Mouse (Mus musculus): ENCODE data around the gene Olfr366. TPM values are rescaled to one million over a fixed set of nuclear protein-coding genes. Genes with fewer than 3 reads are reported as not detected.
"Not testable (repeated sequence)": the region's sequence is repeated elsewhere in the genome, so short reads cannot be mapped to it uniquely, and the experiment has no call there.

The Olfr366 gene
- total RNA-seq (2018; cell fraction: chromatin; rRNA removed) = not detected
- total RNA-seq (2018; cell fraction: cytosol; rRNA removed) = not detected
- not detected for total RNA-seq (2018; cell fraction: nucleus; rRNA removed)
- not detected in 3 replicates for polyA plus RNA-seq (2018)

GRCm38 (mm10) chr2:37211274-37211673, at the start of gene Olfr366:
Gene Olfr366, plus strand, starts transcription at chr2:37211574.
- H3K27ac ChIP-seq = no peak within 1 kb of the TSS
- no peaks in the 10 kb centered on the region for H3K36me3 ChIP-seq (ENCODE audit: inconsistent target)
- no peak within 1 kb of the TSS for H3K4me3 ChIP-seq (ENCODE audit: inconsistent target)
- H3K79me2 ChIP-seq (ENCODE audit: inconsistent target) = no peaks in the 10 kb centered on the region

DNA sequence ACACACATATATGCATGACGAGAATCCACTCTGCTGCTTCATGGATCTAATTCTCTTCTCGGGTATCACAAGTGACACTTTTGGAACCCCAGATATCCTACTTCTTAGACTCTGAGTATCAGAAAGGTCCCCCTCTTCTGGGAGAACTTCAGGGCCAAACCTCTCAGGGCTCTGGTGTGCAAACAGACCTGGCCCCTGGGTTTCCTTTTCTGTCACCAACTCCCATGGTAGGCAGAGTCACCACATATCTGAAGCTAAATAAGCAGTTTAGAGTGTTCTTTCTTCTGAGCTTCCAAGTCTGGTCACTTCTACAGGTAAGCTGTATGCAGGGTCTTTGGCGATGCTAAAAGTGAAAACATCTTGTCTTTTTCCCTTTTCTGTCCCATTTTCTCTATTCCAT, 23.5 kb upstream of the Olfr366 start, which contains the start of gene Olfr365:
Gene Olfr365 (plus strand): TSS at position 301 of the 400 bp plus-strand sequence.
- H3K36me3 ChIP-seq (ENCODE audit: inconsistent target) = no peaks in the 10 kb centered on the region
- 95% methylated on average over 3 of the region's 3 CpGs for WGBS (ENCODE audit: missing documents)
- no peak within 1 kb of the TSS for H3K4me3 ChIP-seq (ENCODE audit: inconsistent target)
- no peak within 1 kb of the TSS for H3K27ac ChIP-seq
- H3K79me2 ChIP-seq (ENCODE audit: inconsistent target) = no peaks in the 10 kb centered on the region

DNA sequence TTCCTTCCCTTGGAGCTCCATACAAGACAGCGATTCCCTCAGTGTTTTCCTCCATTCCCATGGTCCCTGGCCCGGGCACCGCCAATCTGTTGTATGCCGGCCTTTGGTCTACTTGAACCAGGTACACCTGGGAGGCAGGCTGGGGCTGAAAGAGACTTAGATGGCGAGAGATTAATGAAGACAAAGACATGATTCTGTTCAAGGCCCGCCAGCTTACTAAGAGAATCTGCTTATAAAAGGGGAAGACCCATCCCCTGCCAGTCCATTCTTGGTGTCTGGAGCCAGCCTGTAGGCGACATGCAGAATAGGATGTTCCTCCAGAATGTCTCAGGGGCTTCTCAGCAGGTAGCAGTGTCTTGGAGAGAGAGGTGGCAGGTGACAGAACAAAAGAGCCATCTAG, 50.4 kb downstream of the Olfr366 start:
- H3K27ac ChIP-seq = not testable (repeated sequence)
- 79% methylated on average over 7 of the region's 7 CpGs for WGBS (ENCODE audit: missing documents)

More for the DNA sequence above, 50.4 kb downstream of the Olfr366 start:
- H3K79me2 ChIP-seq (ENCODE audit: inconsistent target); H3K36me3 ChIP-seq (ENCODE audit: inconsistent target); H3K4me3 ChIP-seq (ENCODE audit: inconsistent target): not testable (repeated sequence)

Other genes starting within 250 kb of the Olfr366 start
- not detected in 3 replicates for gene Olfr357, start 217.7 kb upstream of the Olfr366 start, polyA plus RNA-seq (2018)
- not detected in 3 replicates for gene Olfr358, start 202.2 kb upstream of the Olfr366 start, polyA plus RNA-seq (2018)
- not detected in 3 replicates for gene Olfr360, start 145.8 kb upstream of the Olfr366 start, polyA plus RNA-seq (2018)
- not detected in 3 replicates for gene Olfr361, start 122.3 kb upstream of the Olfr366 start, polyA plus RNA-seq (2018)
- gene Olfr362, start 93.7 kb upstream of the Olfr366 start, polyA plus RNA-seq (2018) = not detected in 3 replicates
- not detected in 3 replicates for gene Olfr364-ps1, start 72.3 kb upstream of the Olfr366 start, polyA plus RNA-seq (2018)
- not detected in 3 replicates for gene Olfr365, start 23.4 kb upstream of the Olfr366 start, polyA plus RNA-seq (2018)
- not detected in 3 replicates for gene Olfr368, start 114.9 kb downstream of the Olfr366 start, polyA plus RNA-seq (2018)
- gene Pdcl, start 147.8 kb downstream of the Olfr366 start, polyA plus RNA-seq (2018) = 30.7 to 34.2 TPM (median 31.4 TPM) in 3 replicates
- 8.6 to 13.4 TPM (median 12.1 TPM) in 3 replicates for gene Rc3h2, start 211.3 kb downstream of the Olfr366 start, polyA plus RNA-seq (2018)
- gene Zbtb26, start 231.6 kb downstream of the Olfr366 start, polyA plus RNA-seq (2018) = 1.8 to 3.8 TPM (median 2.1 TPM) in 3 replicates
- 10.3 to 13.1 TPM (median 11.9 TPM) in 3 replicates for gene Zbtb6, start 231.6 kb downstream of the Olfr366 start, polyA plus RNA-seq (2018)
- gene Rabgap1, start 231.7 kb downstream of the Olfr366 start, polyA plus RNA-seq (2018) = 24.2 to 51.7 TPM (median 25.0 TPM) in 3 replicates

All from macrophage (primary cell).